Mouse (Mus musculus): Measurements from ENCODE around the gene Pnpla7.

Gene Pnpla7

GRCm38 (mm10) chr2:24987762-24988161 is 11.9 kb downstream of the Pnpla7 start:
- no peak for DNase-seq (ENCODE audit: low read depth, low spot score)

- DNase-seq (ENCODE audit: low read depth, low spot score): no peak
Measured at GRCm38 (mm10) chr2:24995332-24995731, 19.5 kb downstream of the Pnpla7 start.

DNA sequence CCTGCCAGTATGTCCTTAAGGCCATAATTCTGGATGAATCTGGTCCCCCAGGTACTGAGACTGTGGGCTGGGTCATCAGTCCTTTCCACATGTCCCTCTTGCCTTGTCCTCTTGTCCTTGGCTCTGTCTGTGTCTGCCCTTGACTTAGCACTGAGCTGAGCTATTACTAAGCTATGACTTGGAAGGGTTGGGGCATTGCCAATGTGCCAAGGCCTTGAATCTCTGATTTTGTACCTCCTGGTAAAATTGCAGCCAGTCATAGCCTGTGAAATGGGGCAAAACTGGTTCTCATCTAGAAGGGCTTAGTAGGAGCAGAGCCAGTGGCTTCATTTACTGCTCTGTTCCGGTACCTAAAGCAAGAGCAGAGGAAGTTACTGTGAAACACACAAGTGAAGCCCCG is 20.6 kb downstream of the Pnpla7 start:
- no peak for DNase-seq (ENCODE audit: low read depth, low spot score)

GRCm38 (mm10) chr2:25000544-25001235 is 24.9 kb downstream of the Pnpla7 start:
- DNase-seq (ENCODE audit: low read depth, low spot score): peak; percentile 19

GRCm38 (mm10) chr2:25003946-25004786 is 28.3 kb downstream of the Pnpla7 start:
- no peak for DNase-seq (ENCODE audit: low read depth, low spot score)

DNA sequence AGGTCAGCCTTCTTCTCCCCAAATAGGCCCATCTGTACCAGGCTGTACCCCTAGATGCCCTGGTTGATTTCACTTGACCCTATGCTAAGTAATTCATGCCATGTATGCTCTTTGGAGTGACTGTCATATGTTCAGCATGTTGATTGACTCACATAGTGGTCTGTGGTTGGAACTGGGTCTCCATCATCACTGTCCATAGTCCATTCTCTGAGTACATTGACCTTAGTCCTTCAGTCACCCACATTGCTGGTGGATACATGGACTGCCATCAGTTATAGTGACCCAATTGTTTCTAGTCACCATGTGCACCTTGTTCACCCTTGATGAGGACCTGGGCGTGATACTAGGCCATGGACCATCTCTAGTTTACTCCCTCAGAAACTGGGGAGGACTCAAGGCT is 30.9 kb downstream of the Pnpla7 start:
- no peak for DNase-seq (ENCODE audit: low read depth, low spot score)

GRCm38 (mm10) chr2:25008250-25008649 is 32.4 kb downstream of the Pnpla7 start:
- DNase-seq (ENCODE audit: low read depth, low spot score): peak; percentile 13

DNA sequence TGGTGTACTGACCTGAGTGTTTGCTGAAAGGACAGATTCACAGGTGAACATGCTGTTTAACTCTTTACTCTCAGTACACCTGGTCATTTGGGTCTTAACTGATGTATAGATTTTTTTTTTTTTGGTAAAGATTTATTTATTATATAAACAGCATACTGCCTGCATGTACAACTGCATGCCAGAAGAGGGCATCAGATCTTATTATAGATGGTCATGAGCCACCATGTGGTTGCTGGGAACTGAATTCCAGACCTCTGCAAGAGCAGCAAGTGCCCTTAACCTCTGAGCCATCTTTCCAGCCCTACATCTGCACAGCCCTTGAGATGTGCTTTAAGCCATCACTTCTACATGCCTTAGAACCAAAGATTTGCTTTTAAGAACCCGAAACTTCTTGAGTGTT is 46.8 kb downstream of the Pnpla7 start:
- no peak for DNase-seq (ENCODE audit: low read depth, low spot score)

GRCm38 (mm10) chr2:25025109-25025508 is 49.3 kb downstream of the Pnpla7 start:
- no peak for DNase-seq (ENCODE audit: low read depth, low spot score)

GRCm38 (mm10) chr2:25034994-25035393 is 59.2 kb downstream of the Pnpla7 start:
- no peak for DNase-seq (ENCODE audit: low read depth, low spot score)

GRCm38 (mm10) chr2:25040089-25040488 is 64.3 kb downstream of the Pnpla7 start:
- no peak for DNase-seq (ENCODE audit: low read depth, low spot score)

DNA sequence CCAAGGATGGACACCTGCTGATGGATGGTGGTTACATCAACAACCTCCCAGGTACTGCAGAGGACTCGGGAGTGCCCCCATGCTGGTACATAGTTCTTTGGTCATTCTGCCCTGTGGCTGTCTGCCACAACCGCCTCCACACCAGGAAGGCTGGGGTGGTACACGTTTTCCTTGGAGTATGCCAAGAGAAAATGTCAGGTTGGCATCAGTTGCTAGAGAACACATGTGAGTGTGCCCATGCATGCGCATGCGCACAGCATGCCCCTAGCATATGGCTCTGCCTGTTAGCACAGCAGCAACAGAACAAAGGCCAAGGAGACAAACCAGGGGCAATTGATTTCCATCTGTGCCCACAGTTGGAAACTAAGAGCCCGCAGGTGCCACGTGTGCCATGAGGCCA is 75.1 kb downstream of the Pnpla7 start:
- DNase-seq (ENCODE audit: low read depth, low spot score): no peak

GRCm38 (mm10) chr2:25051450-25051849 is 75.6 kb downstream of the Pnpla7 start:
- no peak for DNase-seq (ENCODE audit: low read depth, low spot score)

- DNase-seq (ENCODE audit: low read depth, low spot score): no peak
Measured at GRCm38 (mm10) chr2:25053101-25053500, 77.3 kb downstream of the Pnpla7 start.

DNA sequence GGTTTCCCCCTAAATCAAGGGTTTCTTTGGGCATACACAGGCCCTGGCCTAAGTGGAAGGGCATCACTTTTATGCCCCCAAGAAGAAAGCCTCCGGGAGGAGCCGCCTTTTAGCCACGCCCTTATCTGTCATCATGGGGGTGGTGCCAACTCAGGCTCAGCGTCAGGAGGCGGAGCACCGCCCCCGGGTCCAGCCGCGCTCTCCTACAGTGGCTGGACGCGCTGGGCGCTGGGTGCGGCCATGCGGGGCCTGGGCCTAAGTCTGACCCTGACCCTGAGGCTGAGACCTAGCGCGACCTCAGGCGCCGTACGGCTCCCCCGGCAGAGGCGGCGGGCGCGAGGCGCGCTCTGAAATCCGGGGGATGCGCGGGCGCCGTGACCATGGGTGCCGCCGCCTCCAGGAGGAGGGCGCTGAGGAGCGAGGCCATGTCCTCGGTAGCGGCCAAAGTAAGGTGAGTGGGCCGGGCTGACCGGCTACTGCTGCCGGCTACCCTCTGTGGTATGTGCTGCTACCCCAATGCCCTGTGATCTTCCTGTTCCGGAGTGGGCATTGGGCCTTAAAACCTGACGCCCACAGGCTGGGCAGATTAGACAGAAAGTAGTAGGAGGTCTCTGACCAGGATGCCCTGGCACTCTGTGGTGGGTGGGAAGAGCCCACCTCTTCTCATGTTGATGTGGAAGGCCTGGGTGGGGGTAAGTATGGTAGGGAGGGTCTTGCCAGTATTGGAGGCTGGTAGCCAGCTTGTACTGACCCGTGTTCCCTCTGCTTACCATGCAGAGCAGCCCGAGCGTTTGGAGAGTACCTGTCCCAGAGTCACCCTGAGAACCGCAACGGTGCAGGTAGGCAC is 78.6 kb downstream of the Pnpla7 start, which contains the start of gene Nsmf:
Nsmf (plus strand) TSS at position 135 of the 847 bp plus-strand sequence.
- peak; percentile 82 for DNase-seq (ENCODE audit: low read depth, low spot score)

- peak; percentile 22 for DNase-seq (ENCODE audit: low read depth, low spot score)
Measured at GRCm38 (mm10) chr2:25055068-25055405, 79.2 kb downstream of the Pnpla7 start.

DNA sequence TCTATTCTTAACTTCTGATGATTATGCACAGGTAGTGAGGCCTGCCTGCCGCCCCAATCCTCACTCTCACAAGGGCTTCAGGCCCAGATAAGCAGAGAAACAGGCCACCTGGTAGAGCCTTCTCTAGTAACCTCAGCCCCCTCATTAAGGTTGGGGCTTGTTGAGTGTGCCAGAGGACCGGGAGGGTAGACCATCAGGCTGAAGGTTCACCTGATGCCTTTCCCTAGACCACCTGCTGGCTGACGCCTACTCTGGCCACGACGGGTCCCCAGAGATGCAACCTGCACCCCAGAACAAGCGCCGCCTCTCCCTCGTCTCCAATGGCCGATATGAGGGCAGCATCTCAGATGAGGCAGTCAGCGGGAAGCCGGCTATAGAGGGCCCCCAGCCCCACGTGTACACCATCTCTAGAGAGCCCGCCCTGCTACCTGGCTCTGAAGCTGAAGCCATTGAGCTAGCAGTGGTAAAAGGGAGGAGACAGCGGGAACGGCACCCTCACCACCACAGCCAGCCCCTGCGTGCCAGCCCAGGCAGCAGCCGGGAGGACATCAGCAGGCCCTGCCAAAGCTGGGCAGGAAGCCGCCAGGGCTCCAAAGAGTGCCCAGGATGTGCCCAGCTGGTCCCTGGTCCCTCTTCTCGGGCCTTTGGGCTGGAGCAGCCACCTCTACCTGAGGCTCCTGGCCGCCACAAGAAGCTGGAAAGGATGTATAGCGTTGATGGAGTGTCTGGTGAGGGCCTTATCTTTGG is 79.7 kb downstream of the Pnpla7 start:
- no peak for DNase-seq (ENCODE audit: low read depth, low spot score)

DNA sequence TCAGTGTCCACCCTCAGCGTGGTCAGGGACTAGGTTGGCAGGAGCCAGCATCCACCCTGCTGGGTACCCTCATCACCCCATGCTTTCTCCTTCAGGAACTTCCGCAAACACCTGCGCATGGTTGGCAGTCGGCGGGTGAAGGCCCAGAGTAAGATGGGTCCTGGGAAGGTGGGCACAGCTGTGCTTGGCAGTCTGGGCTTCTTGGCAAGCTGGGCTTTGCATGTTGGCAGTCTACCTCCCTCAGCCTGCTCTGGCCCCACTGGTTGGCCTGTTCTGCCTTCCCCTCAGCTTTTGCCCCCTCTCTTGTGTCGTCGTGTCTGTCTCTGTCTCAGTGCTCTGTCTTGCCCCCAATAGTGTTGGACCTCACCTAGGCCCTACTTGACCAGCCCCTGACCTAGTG is 83.1 kb downstream of the Pnpla7 start:
- DNase-seq (ENCODE audit: low read depth, low spot score): no peak

GRCm38 (mm10) chr2:25063523-25063922 is 87.7 kb downstream of the Pnpla7 start:
- DNase-seq (ENCODE audit: low read depth, low spot score): no peak

- DNase-seq (ENCODE audit: low read depth, low spot score): no peak
Measured at GRCm38 (mm10) chr2:25064285-25064684, 88.5 kb downstream of the Pnpla7 start.

GRCm38 (mm10) chr2:25065537-25065936 is 89.7 kb downstream of the Pnpla7 start:
- DNase-seq (ENCODE audit: low read depth, low spot score): no peak
